Comparison of ENCODE assay signal across 8 mouse cellular contexts in the genomic region with DNA sequence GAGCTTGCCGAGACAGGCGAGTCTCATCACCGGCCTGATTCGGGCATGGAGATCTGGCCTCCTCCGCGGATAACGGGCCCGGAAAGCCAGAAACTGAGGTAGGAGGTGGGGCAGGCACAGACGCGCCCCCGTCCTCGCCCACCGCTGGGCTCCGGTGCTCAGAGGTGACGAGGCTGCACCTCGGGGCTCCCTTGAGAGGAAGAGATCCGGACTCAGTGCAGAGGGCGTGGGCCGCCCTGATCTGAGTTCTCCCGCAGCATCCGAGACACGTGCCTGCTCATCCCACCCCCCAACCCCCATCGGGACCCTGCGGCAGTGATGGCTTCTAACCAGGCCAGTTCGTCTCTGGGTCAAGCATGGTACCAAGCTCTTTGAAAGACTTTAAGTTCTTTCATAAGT. TPM values are rescaled to one million over a fixed set of nuclear protein-coding genes. Genes with fewer than 3 reads are reported as not detected.
DNase-seq lines count a peak whose midpoint lies in the region; ATAC-seq and TF ChIP-seq lines count a peak whose summit lies in the region.

No protein-coding gene starts in this region.

- no peak for DNase-seq in heart, embryonic 10.5 days (ENCODE audit: low spot score)
- no peak for DNase-seq in heart, postnatal 10 days
- DNase-seq in CH12.LX (ENCODE audit: extremely low read depth) (no peak), adipocyte (ENCODE audit: low spot score) (no peak)
- no peak for DNase-seq in forebrain, embryonic 14.5 days (ENCODE audit: low spot score)
- no peak for DNase-seq in gastrocnemius, postnatal 10 days
- DNase-seq in kidney, adult 18-20 months: no peak

- under 1% methylated on average over 25 of the region's 25 CpGs for WGBS in heart, embryonic 10.5 days
- 0% methylated on average over 25 of the region's 25 CpGs for WGBS in forebrain, embryonic 14.5 days
- under 1% methylated on average over 25 of the region's 25 CpGs for WGBS in macrophage (ENCODE audit: missing documents)

- H3K27ac ChIP-seq in heart, embryonic 10.5 days: peak overlapping the region; percentile 92
- H3K27ac ChIP-seq in CH12.LX (ENCODE audit: insufficient read depth, low read depth): no peak overlapping the region
- H3K27ac ChIP-seq in forebrain, embryonic 14.5 days (ENCODE audit: low read depth, low read length): 0 out of 2 replicates have a peak overlapping the region, but pooled peaks have one; percentile 10
- peak overlapping the region; percentile 12; the same call in 1 of the 2 replicates for H3K27ac ChIP-seq in macrophage

- peak overlapping the region; percentile 85 for H3K9ac ChIP-seq in CH12.LX (ENCODE audit: insufficient read depth, low read depth)
- peak overlapping the region; percentile 85 for H3K9ac ChIP-seq in forebrain, embryonic 14.5 days (ENCODE audit: low read length)

- TF ChIP-seq RAD21 in CH12.LX (IDR thresholded peaks at IDR 0.05; ENCODE audit: low read depth, low read length): no peak

- intact Hi-C loops in heart, postnatal 10 days (cut with DNase I): no loop called here

- no peak for TF ChIP-seq POLR2A in CH12.LX (IDR thresholded peaks at IDR 0.05; ENCODE audit: low read depth, low read length)

- ATAC-seq in forebrain, embryonic 14.5 days: no peak

- in situ Hi-C loops in CH12.LX (cut with MboI; ENCODE audit: low pct_ligation_motif_present, low pct_unique_long_range_greater_than_20kb, low sequenced_read_pairs): no loop called here

- peak overlapping the region; percentile 98 for H3K4me3 ChIP-seq in heart, embryonic 10.5 days
- H3K4me3 ChIP-seq in CH12.LX (replicated peaks in 1 of 3; ENCODE audit: low read depth in 2 of 3, low read length in 2 of 3, poor library complexity in 1 of 3) (peak overlapping the region; percentile 92 to 99 (median 97)), macrophage (ENCODE audit: inconsistent target) (peak overlapping the region; percentile 80)
- peak overlapping the region; percentile 89 for H3K4me3 ChIP-seq in forebrain, embryonic 14.5 days (ENCODE audit: low read depth, low read length)

- peaks cover 47% of the 10 kb centered on the region for H3K79me2 ChIP-seq in CH12.LX (replicated peaks; ENCODE audit: control insufficient read depth, extremely low read depth, insufficient read depth, poor library complexity, severe bottlenecking)
- peaks cover 53% of the 10 kb centered on the region for H3K79me2 ChIP-seq in macrophage (ENCODE audit: inconsistent target)

- TF ChIP-seq EP300 in CH12.LX (IDR thresholded peaks at IDR 0.05; ENCODE audit: low read length): no peak

- no peak for TF ChIP-seq CTCF in CH12.LX (conservative IDR thresholded peaks at IDR 0.05 in 1 of 2, IDR thresholded peaks at IDR 0.05 in 1 of 2; ENCODE audit: low read depth in 2 of 2, low read length in 2 of 2)

- dilution Hi-C loops in CH12.LX (cut with MboI; ENCODE audit: extremely low pct_ligation_motif_present, extremely low pct_unique_long_range_greater_than_20kb, low sequenced_read_pairs): no loop called here

- peak overlapping the region; percentile 98 for H3K4me2 ChIP-seq in CH12.LX (ENCODE audit: insufficient read depth, low read depth, poor library complexity, severe bottlenecking)
- H3K4me2 ChIP-seq in forebrain, embryonic 14.5 days (ENCODE audit: low read length): peak overlapping the region; percentile 78

- H3K9me3 ChIP-seq in heart, embryonic 10.5 days: no peaks in the 10 kb centered on the region
- H3K9me3 ChIP-seq in CH12.LX (replicated peaks; ENCODE audit: low read length): no peaks in the 10 kb centered on the region
- H3K9me3 ChIP-seq in forebrain, embryonic 14.5 days (replicated peaks; ENCODE audit: control insufficient read depth, low read length): no peaks in the 10 kb centered on the region

- H3K27me3 ChIP-seq in heart, embryonic 10.5 days (ENCODE audit: insufficient read depth, poor library complexity, severe bottlenecking): no peaks in the 10 kb centered on the region
- H3K27me3 ChIP-seq in CH12.LX (replicated peaks): no peaks in the 10 kb centered on the region
- no peaks in the 10 kb centered on the region for H3K27me3 ChIP-seq in forebrain, embryonic 14.5 days (replicated peaks; ENCODE audit: control insufficient read depth, insufficient read depth, low read length)

- peaks cover 23% of the 10 kb centered on the region for H3K4me1 ChIP-seq in heart, embryonic 10.5 days
- peaks cover 14 to 39% of the 10 kb centered on the region in 2 experiments; a peak in 3 of 4 replicates for H3K4me1 ChIP-seq in CH12.LX (ENCODE audit: control insufficient read depth in 1 of 2, insufficient read depth in 2 of 2)
- peaks cover 10% of the 10 kb centered on the region for H3K4me1 ChIP-seq in forebrain, embryonic 14.5 days (ENCODE audit: control insufficient read depth, insufficient read depth, low read length)

- peaks cover 54% of the 10 kb centered on the region for H3K36me3 ChIP-seq in heart, embryonic 10.5 days
- H3K36me3 ChIP-seq in CH12.LX (replicated peaks in 1 of 2; ENCODE audit: control insufficient read depth in 1 of 2, insufficient read depth in 1 of 2, low read length in 1 of 2) (peaks cover 34 to 62% of the 10 kb centered on the region in 2 experiments), macrophage (ENCODE audit: inconsistent target) (peaks cover 22% of the 10 kb centered on the region)
- H3K36me3 ChIP-seq in forebrain, embryonic 14.5 days (ENCODE audit: control insufficient read depth, insufficient read depth, low read length): peaks cover 50% of the 10 kb centered on the region

TF ChIP-seq in CH12.LX, 34 proteins besides CTCF, POLR2A, EP300 and RAD21:
- TF ChIP-seq BHLHE40 (IDR thresholded peaks at IDR 0.05; ENCODE audit: low read depth, low read length) (peak; percentile 67; the same call in 1 of the 2 replicates), MXI1 (IDR thresholded peaks at IDR 0.05; ENCODE audit: low read depth, low read length) (peak; percentile 75), MYC (IDR thresholded peaks at IDR 0.05; ENCODE audit: low read depth, low read length) (peak; percentile 71), ELF1 (IDR thresholded peaks at IDR 0.05; ENCODE audit: low read depth, low read length) (no peak), CHD1 (IDR thresholded peaks at IDR 0.05; ENCODE audit: low read depth, low read length) (no peak), MAX (IDR thresholded peaks at IDR 0.05; ENCODE audit: low read length) (peak; percentile 17)

RNA-seq across cellular contexts. Expression of a gene that starts 0.4 kb away (rescaled TPM):
- 68.6 and 80.2 TPM in 2 replicates for polyA plus RNA-seq in heart, embryonic 10.5 days (2016; fragmentation: Nextera tagmentation; extraction: Ambion mirVana)
- 10 to 100 TPM; 18.7 to 18.8 TPM for total RNA-seq in heart, postnatal 10 days (2021)
- total RNA-seq in CH12.LX (2012; rRNA removed): 43.0 and 55.8 TPM in 2 replicates
- 48.6 and 51.4 TPM in 2 replicates for total RNA-seq in CH12.LX (2014; rRNA removed)
- polyA plus RNA-seq in CH12.LX (2012; ENCODE audit: insufficient read length, low read depth): 37.0 and 38.3 TPM in 2 replicates
- polyA plus RNA-seq in forebrain, embryonic 14.5 days (2014; fragmentation: Nextera tagmentation; extraction: Ambion mirVana): 69.2 and 73.3 TPM in 2 replicates
- 10 to 100 TPM in 6 of 26 experiments, 1 to 10 TPM in 20; 2.0 to 16.0 (median 6.5) TPM for total RNA-seq in macrophage (2018; cell fraction: chromatin; rRNA removed)
- 10 to 100 TPM in 11 of 26 experiments, 1 to 10 TPM in 15; 7.8 to 11.8 (median 9.6) TPM for total RNA-seq in macrophage (2018; cell fraction: cytosol; rRNA removed)
- 10 to 100 TPM in 4 of 26 experiments, 1 to 10 TPM in 22; 2.2 to 15.6 (median 5.5) TPM for total RNA-seq in macrophage (2018; cell fraction: nucleus; rRNA removed)
- polyA plus RNA-seq in macrophage (2018): 5.8 to 16.7 TPM (median 8.8 TPM) in 3 replicates
- total RNA-seq in gastrocnemius, postnatal 10 days (2021): 10 to 100 TPM; 15.7 to 17.2 TPM

RNA-seq across cellular contexts. Expression of a gene that starts 7.7 kb away (rescaled TPM):
- 22.2 and 23.0 TPM in 2 replicates for polyA plus RNA-seq in heart, embryonic 10.5 days (2016; fragmentation: Nextera tagmentation; extraction: Ambion mirVana)
- 10 to 100 TPM; 14.3 to 17.3 TPM for total RNA-seq in heart, postnatal 10 days (2021)
- 4.2 and 5.0 TPM in 2 replicates for total RNA-seq in CH12.LX (2012; rRNA removed)
- 3.7 and 4.0 TPM in 2 replicates for total RNA-seq in CH12.LX (2014; rRNA removed)
- polyA plus RNA-seq in CH12.LX (2012; ENCODE audit: insufficient read length, low read depth): 10.5 and 13.7 TPM in 2 replicates
- 10.3 and 12.5 TPM in 2 replicates for polyA plus RNA-seq in forebrain, embryonic 14.5 days (2014; fragmentation: Nextera tagmentation; extraction: Ambion mirVana)
- total RNA-seq in macrophage (2018; cell fraction: chromatin; rRNA removed): 100 to 1,000 TPM in 6 of 26 experiments, 10 to 100 TPM in 20; 25.0 to 118 (median 79.0) TPM
- total RNA-seq in macrophage (2018; cell fraction: cytosol; rRNA removed): 10 to 100 TPM in 3 of 26 experiments, 1 to 10 TPM in 23; 1.8 to 11.3 (median 5.4) TPM
- 10 to 100 TPM; 25.5 to 92.6 (median 49.5) TPM for total RNA-seq in macrophage (2018; cell fraction: nucleus; rRNA removed)
- polyA plus RNA-seq in macrophage (2018): 3.5 to 12.0 TPM (median 6.0 TPM) in 3 replicates
- total RNA-seq in gastrocnemius, postnatal 10 days (2021): 10 to 100 TPM in 1 of 2 experiments, 1 to 10 TPM in 1; 8.1 to 12.0 TPM

RNA-seq across cellular contexts. Expression of a gene that starts 9.6 kb away (rescaled TPM):
- 285 and 287 TPM in 2 replicates for polyA plus RNA-seq in heart, embryonic 10.5 days (2016; fragmentation: Nextera tagmentation; extraction: Ambion mirVana)
- 100 to 1,000 TPM; 221 to 248 TPM for total RNA-seq in heart, postnatal 10 days (2021)
- total RNA-seq in CH12.LX (2012; rRNA removed): 264 and 291 TPM in 2 replicates
- total RNA-seq in CH12.LX (2014; rRNA removed): 134 and 155 TPM in 2 replicates
- 264 and 328 TPM in 2 replicates for polyA plus RNA-seq in CH12.LX (2012; ENCODE audit: insufficient read length, low read depth)
- 468 and 550 TPM in 2 replicates for polyA plus RNA-seq in forebrain, embryonic 14.5 days (2014; fragmentation: Nextera tagmentation; extraction: Ambion mirVana)
- total RNA-seq in macrophage (2018; cell fraction: chromatin; rRNA removed): 10 to 100 TPM; 24.4 to 57.8 (median 39.2) TPM
- total RNA-seq in macrophage (2018; cell fraction: cytosol; rRNA removed): 100 to 1,000 TPM; 255 to 474 (median 326) TPM
- 10 to 100 TPM; 40.3 to 92.4 (median 63.6) TPM for total RNA-seq in macrophage (2018; cell fraction: nucleus; rRNA removed)
- polyA plus RNA-seq in macrophage (2018): 476 to 572 TPM (median 533 TPM) in 3 replicates
- 100 to 1,000 TPM; 197 to 204 TPM for total RNA-seq in gastrocnemius, postnatal 10 days (2021)
